14 mouse cellular contexts compared by ENCODE assay signal in genomic region chr13:37931210-37931922, GRCm38 (mm10).
A peak's percentile ranks its signal among the peaks of the same experiment; 100 is the strongest.
DNase-seq lines count a peak whose midpoint lies in the region; ATAC-seq and TF ChIP-seq lines count a peak whose summit lies in the region.
"Had no signal": no experiment of that assay in that cellular context is flagged by ENCODE, and none has a peak within 500 bp of the region (broad histone marks: within the 10 kb centered on the region; RNA-seq: fewer than 3 reads in every experiment).

No protein-coding gene starts in this region.

- no peaks in the 10 kb centered on the region for H3K27me3 ChIP-seq in heart, embryonic 10.5 days (ENCODE audit: insufficient read depth, poor library complexity, severe bottlenecking)
- no peaks in the 10 kb centered on the region for H3K27me3 ChIP-seq in lung, embryonic 14.5 days (ENCODE audit: insufficient read depth, low read length)
- H3K27me3 ChIP-seq in stomach, postnatal 0 days (ENCODE audit: control insufficient read depth, insufficient read depth, low read length), result no peaks in the 10 kb centered on the region

- intact Hi-C loops in heart, postnatal 36 days (cut with DNase I), result no loop called here

- H3K36me3 ChIP-seq in heart, embryonic 10.5 days, result peaks cover 92% of the 10 kb centered on the region
- H3K36me3 ChIP-seq in lung, embryonic 14.5 days (ENCODE audit: insufficient read depth), result peaks cover 85% of the 10 kb centered on the region
- peaks cover 37% of the 10 kb centered on the region for H3K36me3 ChIP-seq in stomach, postnatal 0 days (ENCODE audit: control insufficient read depth, insufficient read depth, low read length)

- no peaks in the 10 kb centered on the region for H3K9me3 ChIP-seq in heart, embryonic 10.5 days
- H3K9me3 ChIP-seq in lung, embryonic 14.5 days (ENCODE audit: low read depth, low read length), result no peaks in the 10 kb centered on the region
- no peaks in the 10 kb centered on the region for H3K9me3 ChIP-seq in stomach, postnatal 0 days (ENCODE audit: control insufficient read depth, low read length)

- 78% methylated on average over 27 of the region's 27 CpGs for WGBS in heart, embryonic 10.5 days
- WGBS in lung, embryonic 14.5 days, result 63% methylated on average over 27 of the region's 27 CpGs
- 74% methylated on average over 25 of the region's 27 CpGs for WGBS in stomach, postnatal 0 days

- DNase-seq in heart, embryonic 10.5 days (ENCODE audit: low spot score), result no peak
- no peak for DNase-seq in heart, postnatal 36 days
- peak; percentile 67 for DNase-seq in lung, embryonic 14.5 days
- no peak for DNase-seq in lung, postnatal 36 days
- DNase-seq in stomach, postnatal 0 days (ENCODE audit: low spot score), result peak; percentile 47
- no peak for DNase-seq in cerebellum, adult 11 months
- DNase-seq in left cerebral cortex, adult 11 months (ENCODE audit: low spot score), result no peak
- DNase-seq: cerebellum, adult 8-10 months; gastrocnemius, postnatal 25 days; heart, postnatal 4 days; thymus, adult 18-20 months had no signal

- no peak overlapping the region for H3K4me3 ChIP-seq in heart, embryonic 10.5 days
- no peak overlapping the region for H3K4me3 ChIP-seq in lung, embryonic 14.5 days (ENCODE audit: low read depth, low read length)
- no peak overlapping the region for H3K4me3 ChIP-seq in stomach, postnatal 0 days (ENCODE audit: low read depth, low read length)
- H3K4me3 ChIP-seq: erythroblast, embryonic 14.5 days had no signal

- ATAC-seq in lung, embryonic 14.5 days (ENCODE audit: insufficient read depth), result 0 out of 2 replicates have a peak, but pooled peaks have one; percentile 17
- ATAC-seq in granulocyte monocyte progenitor cell, adult 5-6 weeks (replicated peaks; ENCODE audit: poor library complexity, severe bottlenecking), result peak; percentile 31; the same call in 1 of the 2 replicates
- ATAC-seq in stomach, postnatal 0 days (ENCODE audit: low FRiP score, low TSS enrichment), result peak; percentile 28

- no peak overlapping the region for H3K9ac ChIP-seq in lung, embryonic 14.5 days
- no peak overlapping the region for H3K9ac ChIP-seq in stomach, postnatal 0 days (ENCODE audit: low read length)

- H3K4me2 ChIP-seq in lung, embryonic 14.5 days, result no peak overlapping the region
- H3K4me2 ChIP-seq in stomach, postnatal 0 days (replicated peaks; ENCODE audit: low read depth), result no peak overlapping the region
- H3K4me2 ChIP-seq: liver, embryonic 11.5 days had no signal

- 0 out of 2 replicates have a peak overlapping the region, but pooled peaks have one; percentile 42 for H3K27ac ChIP-seq in heart, embryonic 10.5 days
- no peak overlapping the region for H3K27ac ChIP-seq in lung, embryonic 14.5 days (ENCODE audit: low read depth)
- H3K27ac ChIP-seq in stomach, postnatal 0 days (replicated peaks), result no peak overlapping the region

- no peak for TF ChIP-seq EP300 in stomach, postnatal 0 days (optimal IDR thresholded peaks at IDR 0.05)

- H3K4me1 ChIP-seq in heart, embryonic 10.5 days, result peaks cover 33% of the 10 kb centered on the region
- peaks cover 2% of the 10 kb centered on the region; the same call in 1 of the 2 replicates for H3K4me1 ChIP-seq in lung, embryonic 14.5 days (ENCODE audit: insufficient read depth)
- H3K4me1 ChIP-seq in stomach, postnatal 0 days (replicated peaks; ENCODE audit: control insufficient read depth, insufficient read depth), result no peaks in the 10 kb centered on the region

- no peak for TF ChIP-seq CTCF in lung, embryonic 14.5 days (IDR thresholded peaks at IDR 0.05; ENCODE audit: low read depth)
- TF ChIP-seq CTCF in stomach, postnatal 0 days (IDR thresholded peaks at IDR 0.05; ENCODE audit: low read depth), result no peak

Comparison
In these comparisons a context has a peak if more than half of its experiments do, and no peak if none do; other contexts are left out.
1. DNase-seq: peak in lung, embryonic 14.5 days (single experiment) and stomach, postnatal 0 days (single experiment); none in heart, embryonic 10.5 days (single experiment), heart, postnatal 36 days (0 of 2), lung, postnatal 36 days (single experiment), cerebellum, adult 11 months (single experiment) and left cerebral cortex, adult 11 months (single experiment).
2. Peak in every context shown above with its lines, with median percentiles within 50 percentile points of each other: ATAC-seq.